Mouse (Mus musculus) heart, postnatal 10 days (tissue): ENCODE results near the gene A1cf. TPM values are rescaled to one million over a fixed set of nuclear protein-coding genes. Genes with fewer than 3 reads are reported as not detected.

Source experiments
- DNase-seq, 2 experiments: peaks; one replicate each; pipeline ENCODE4 v3.0.0; 2021
- intact Hi-C: fragments of 180-260 bp; cut with DNase I; formaldehyde crosslinking; loops from one replicate; pipeline ENCODE4 v1.15.1; 2025
- total RNA-seq, 2 experiments: library from RNA; stranded (reverse); gene quantifications; 2 replicates each; pipeline ENCODE4 v1.2.3; 2021

The A1cf gene
- total RNA-seq = not detected

- intact Hi-C loops = no loop called here
- DNase-seq = no peak
These were observed at the start of gene A1cf for GRCm38 (mm10) chr19:31868521-31868920. A1cf (plus strand) TSS chr19:31868764.

- intact Hi-C loops = no loop called here
These were observed 34.3 kb upstream of the A1cf start for GRCm38 (mm10) chr19:31834250-31834649.

GRCm38 (mm10) chr19:31861909-31862308, 6.7 kb upstream of the A1cf start:
- no peak for DNase-seq
- intact Hi-C loops = no loop called here

More at GRCm38 (mm10) chr19:31834250-31834649, 34.3 kb upstream of the A1cf start:
- DNase-seq = no peak

- intact Hi-C loops = no loop called here
- no peak for DNase-seq
These were observed 5.9 kb upstream of the A1cf start for GRCm38 (mm10) chr19:31862512-31863249.

- intact Hi-C loops = no loop called here
- DNase-seq = no peak
These were observed 3.1 kb upstream of the A1cf start for GRCm38 (mm10) chr19:31865451-31865850.

DNA sequence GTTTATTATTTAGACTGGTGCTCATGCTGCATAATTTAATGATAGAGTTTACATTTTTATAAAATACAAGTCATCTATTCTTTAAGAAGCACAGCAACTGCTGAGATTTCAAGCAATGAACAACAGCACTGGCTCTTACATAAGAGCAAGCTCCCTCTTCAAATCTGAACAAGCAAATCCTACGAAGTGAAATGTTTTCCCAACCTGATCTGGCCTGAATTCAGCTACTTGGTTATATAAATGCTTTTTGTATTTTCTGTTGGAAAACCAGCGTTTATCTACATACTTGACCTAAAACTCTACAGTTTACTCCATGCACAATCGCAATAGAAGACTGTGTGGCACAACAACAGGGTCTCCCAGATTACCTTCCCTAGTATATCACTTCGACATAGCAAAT, 488 bp upstream of the A1cf start:
- intact Hi-C loops = no loop called here
- DNase-seq = no peak

DNA sequence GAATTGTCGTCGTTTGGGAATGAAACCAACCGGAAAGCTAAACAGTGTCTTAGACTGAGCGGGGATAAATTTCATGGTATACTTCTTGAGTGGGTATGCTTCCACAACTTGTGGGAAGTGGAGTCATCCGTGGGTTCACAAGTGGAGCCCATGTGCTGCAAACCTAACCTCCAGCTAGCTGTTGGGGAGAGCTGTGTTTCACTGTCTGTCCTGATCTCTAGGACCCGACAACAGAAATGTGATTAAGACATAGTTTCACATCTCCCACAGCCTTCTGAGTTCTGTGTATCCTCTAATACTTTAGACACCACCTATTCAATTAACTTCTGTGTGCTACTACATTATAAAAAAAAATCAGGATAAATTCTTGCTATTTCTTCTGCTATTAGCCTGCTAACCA, 407 bp downstream of the A1cf start:
- no peak for DNase-seq
- intact Hi-C loops = no loop called here

DNA sequence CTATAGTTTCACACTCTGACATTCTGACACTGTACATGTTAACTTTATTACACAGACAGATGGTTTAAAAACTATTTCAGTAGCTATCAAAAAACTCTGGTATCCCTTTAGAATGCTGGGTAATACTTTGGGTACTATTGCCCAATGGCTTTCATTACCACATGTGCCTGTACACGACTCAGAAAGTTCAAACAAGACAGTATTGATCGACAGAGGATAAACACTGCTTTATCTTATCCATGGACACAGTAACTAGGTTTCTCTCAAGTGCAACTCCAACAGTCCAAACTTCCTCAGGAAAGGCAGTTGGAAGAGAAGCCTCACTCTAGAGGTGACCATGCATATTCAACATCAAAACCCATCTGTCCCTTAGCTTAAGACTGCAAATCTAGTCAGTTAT, 2.8 kb downstream of the A1cf start:
- intact Hi-C loops = no loop called here
- DNase-seq = no peak

- no peak for DNase-seq
- intact Hi-C loops = no loop called here
These were observed 9.4 kb downstream of the A1cf start for GRCm38 (mm10) chr19:31877968-31878367.

GRCm38 (mm10) chr19:31884594-31884993, 16.0 kb downstream of the A1cf start:
- intact Hi-C loops = no loop called here
- no peak for DNase-seq

DNA sequence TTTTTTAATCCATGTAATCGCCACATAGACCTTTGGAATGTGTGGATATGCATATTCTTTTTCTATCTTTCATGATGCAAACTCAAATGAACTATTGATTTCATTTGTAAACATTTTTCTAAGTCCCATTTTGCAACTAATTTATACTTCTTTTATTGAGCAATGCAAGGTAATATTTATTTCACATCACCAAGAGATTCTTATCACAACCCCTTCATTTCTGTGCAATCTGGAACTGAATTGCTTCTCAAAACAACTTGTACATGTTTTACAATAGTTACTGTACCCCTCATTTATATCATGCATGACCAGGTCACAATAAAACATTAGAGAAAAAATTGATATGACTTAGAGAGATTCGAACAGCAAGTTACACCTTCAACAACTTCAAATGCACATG, 18.7 kb downstream of the A1cf start:
- no peak for DNase-seq
- intact Hi-C loops = no loop called here

DNA sequence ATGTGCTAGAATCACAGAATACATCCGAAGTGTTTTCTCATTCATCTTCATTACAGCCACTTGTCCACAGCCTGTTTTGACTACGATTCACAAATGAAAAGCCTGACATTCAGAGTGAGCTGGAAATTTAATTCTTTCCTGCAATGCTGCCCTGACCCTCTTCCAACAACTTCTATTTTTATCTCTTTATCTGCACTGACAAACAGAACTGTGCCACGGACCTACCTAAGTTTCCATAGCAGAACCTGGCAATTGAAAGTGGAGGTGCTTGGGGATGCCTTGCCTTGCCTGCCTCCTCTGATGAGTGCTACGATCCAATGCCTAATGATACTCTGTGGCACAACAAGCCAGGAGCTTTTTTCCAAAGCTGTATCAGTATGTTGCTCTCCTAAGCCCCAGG, 21.4 kb downstream of the A1cf start:
- no peak for DNase-seq
- intact Hi-C loops = no loop called here

GRCm38 (mm10) chr19:31891001-31891893, 22.7 kb downstream of the A1cf start:
- intact Hi-C loops = no loop called here
- no peak for DNase-seq

- DNase-seq = no peak
- intact Hi-C loops = no loop called here
These were observed 27.4 kb downstream of the A1cf start for GRCm38 (mm10) chr19:31895971-31896370.

DNA sequence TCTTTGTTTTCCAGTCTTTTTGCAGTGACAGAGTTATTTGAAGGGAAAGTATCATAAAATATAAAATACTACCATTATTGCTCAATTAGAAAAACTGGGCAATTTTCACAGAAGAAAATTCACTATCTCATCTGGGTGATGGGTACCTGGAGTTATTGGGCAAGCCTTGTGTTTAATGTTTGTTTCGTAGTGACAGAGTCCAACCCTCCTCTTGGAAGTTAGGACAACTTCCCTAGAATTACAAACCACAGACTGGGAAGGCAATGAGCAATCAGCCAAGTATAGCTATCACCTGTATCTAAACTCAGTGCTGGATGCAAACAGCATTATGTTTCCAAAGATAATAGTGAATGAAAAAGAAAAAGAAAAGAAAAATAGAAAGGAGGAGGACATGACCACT, 28.1 kb downstream of the A1cf start:
- intact Hi-C loops = no loop called here
- no peak for DNase-seq

- intact Hi-C loops = no loop called here
- no peak for DNase-seq
These were observed 37.1 kb downstream of the A1cf start for GRCm38 (mm10) chr19:31905671-31906070.

- intact Hi-C loops = no loop called here
- DNase-seq = no peak
These were observed 41.9 kb downstream of the A1cf start for GRCm38 (mm10) chr19:31910423-31910822.

DNA sequence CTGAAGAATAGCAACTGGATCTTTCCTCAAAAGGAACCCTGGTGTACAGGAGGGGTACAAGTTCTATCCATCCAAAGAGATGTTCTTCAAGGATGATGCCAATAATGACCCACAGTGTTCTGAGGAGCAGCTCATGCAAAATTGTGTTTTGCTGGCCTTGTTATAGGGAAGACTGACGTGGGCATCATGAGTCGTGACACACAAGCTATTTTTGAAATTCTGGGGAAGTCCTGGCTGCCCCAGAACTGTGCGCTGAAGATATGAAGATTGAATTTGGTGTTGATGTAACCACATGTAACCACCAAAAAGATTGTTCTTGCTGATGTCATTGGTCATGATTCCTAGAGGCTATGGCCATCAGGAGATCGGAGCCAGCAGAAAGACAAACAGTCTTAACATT, 45.4 kb downstream of the A1cf start:
- DNase-seq = no peak
- intact Hi-C loops = no loop called here

DNA sequence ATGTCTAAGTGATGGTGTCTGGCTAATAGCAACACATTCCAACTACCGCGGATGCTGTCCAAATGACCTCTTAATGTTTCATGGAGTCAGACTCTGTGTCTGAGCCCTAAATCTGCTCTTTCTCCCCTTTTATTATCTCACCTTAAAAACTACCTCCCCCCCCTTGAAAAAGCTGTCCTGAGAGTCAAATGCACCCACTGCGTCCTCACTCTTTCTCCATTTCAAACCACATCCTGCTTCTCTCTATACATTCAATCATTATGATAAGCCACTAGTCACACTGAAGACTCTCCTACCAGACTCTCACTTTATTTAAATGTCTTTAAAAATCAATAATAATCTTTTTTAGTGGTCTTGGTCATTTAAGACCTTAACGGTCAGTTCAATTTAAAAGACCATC, 51.8 kb downstream of the A1cf start:
- no peak for DNase-seq
- intact Hi-C loops = no loop called here

- no peak for DNase-seq
- intact Hi-C loops = no loop called here
These were observed 53.3 kb downstream of the A1cf start for GRCm38 (mm10) chr19:31921852-31922251.

DNA sequence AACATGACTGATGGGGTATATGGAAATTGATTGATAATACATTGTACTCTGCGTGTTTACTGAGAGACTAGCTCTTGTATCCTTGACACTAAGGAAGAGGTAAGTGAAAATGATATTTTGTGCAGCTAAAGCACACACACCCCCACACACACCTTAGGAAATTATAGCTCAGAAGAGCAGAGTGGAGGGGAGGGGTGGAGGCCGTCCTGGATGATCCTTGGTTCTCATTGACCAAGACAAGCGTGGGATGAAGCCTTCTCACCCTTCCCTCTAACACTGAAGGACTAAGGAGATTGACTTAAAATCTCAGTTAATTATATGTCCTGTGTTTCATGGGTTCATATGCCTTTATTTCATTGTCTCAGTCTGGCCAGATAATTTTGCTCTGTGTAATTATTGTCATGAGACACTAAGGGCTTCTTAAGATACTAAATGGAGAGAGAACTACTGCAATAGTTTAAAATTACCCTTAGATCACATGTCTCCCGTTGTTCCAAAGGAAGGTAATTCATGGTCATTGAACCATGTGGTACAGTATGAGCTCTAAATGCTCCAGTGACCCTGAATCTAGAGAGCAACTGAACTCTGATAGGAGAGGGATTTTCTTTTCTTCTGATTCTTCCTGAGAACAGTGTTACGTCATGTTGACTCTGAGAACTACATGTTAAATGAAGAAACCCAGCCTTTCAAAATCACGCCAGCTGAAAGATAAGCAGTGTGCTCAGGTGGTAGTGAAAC, 55.2 kb downstream of the A1cf start:
- no peak for DNase-seq
- intact Hi-C loops = no loop called here
